ENCODE assay signal across 17 mouse cellular contexts in genomic region chr13:92743337-92743736, GRCm38 (mm10). TPM values are rescaled to one million over a fixed set of nuclear protein-coding genes. Genes with fewer than 3 reads are reported as not detected.
DNase-seq lines count a peak whose midpoint lies in the region; ATAC-seq and TF ChIP-seq lines count a peak whose summit lies in the region.
"Had no signal": no experiment of that assay in that cellular context is flagged by ENCODE, and none has a peak within 500 bp of the region (broad histone marks: within the 10 kb centered on the region; RNA-seq: fewer than 3 reads in every experiment).

No protein-coding gene starts in this region.

- peak; percentile 77 for DNase-seq in c-Kit-negative CD71-positive TER-119-positive erythroid progenitor cells, embryonic 14.5 days (ENCODE audit: low read depth, low spot score)
- no peak for DNase-seq in limb, embryonic 10.5 days (ENCODE audit: low spot score)
- no peak for DNase-seq in right cerebral cortex, adult 2 months (ENCODE audit: low spot score in 2 of 2)
- DNase-seq in adrenal gland, adult (ENCODE audit: inconsistent age in 2 of 2, low spot score in 1 of 2): no peak
- DNase-seq: adrenal gland, adult 8-10 months; heart, adult 2 months; lung, adult 2 months; right cerebral cortex, postnatal 14 days; thymus, postnatal 14 days had no signal

- H3K9me3 ChIP-seq in intestine, embryonic 15.5 days: no peaks in the 10 kb centered on the region
- H3K9me3 ChIP-seq in intestine, postnatal 0 days (ENCODE audit: control insufficient read depth): no peaks in the 10 kb centered on the region
- H3K9me3 ChIP-seq in limb, embryonic 10.5 days (replicated peaks): no peaks in the 10 kb centered on the region
- H3K9me3 ChIP-seq: embryonic facial prominence, embryonic 13.5 days; forebrain, embryonic 12.5 days; midbrain, embryonic 12.5 days had no signal

- no peaks in the 10 kb centered on the region for H3K36me3 ChIP-seq in intestine, embryonic 15.5 days
- no peaks in the 10 kb centered on the region for H3K36me3 ChIP-seq in intestine, postnatal 0 days (ENCODE audit: control insufficient read depth, insufficient read depth)
- H3K36me3 ChIP-seq in limb, embryonic 10.5 days: no peaks in the 10 kb centered on the region
- H3K36me3 ChIP-seq: embryonic facial prominence, embryonic 13.5 days; forebrain, embryonic 12.5 days; midbrain, embryonic 12.5 days had no signal

- TF ChIP-seq CTCF in intestine, postnatal 0 days (IDR thresholded peaks at IDR 0.05; ENCODE audit: low read depth): no peak

- H3K4me3 ChIP-seq in intestine, embryonic 15.5 days (replicated peaks): no peak overlapping the region
- H3K4me3 ChIP-seq in intestine, postnatal 0 days (ENCODE audit: low read depth, low read length): no peak overlapping the region
- H3K4me3 ChIP-seq in limb, embryonic 10.5 days: no peak overlapping the region
- H3K4me3 ChIP-seq: embryonic facial prominence, embryonic 13.5 days; forebrain, embryonic 12.5 days; heart, adult 2 months; midbrain, embryonic 12.5 days had no signal

- peak; percentile 49; the same call in 1 of the 2 replicates for ATAC-seq in intestine, embryonic 15.5 days
- no peak for ATAC-seq in intestine, postnatal 0 days
- peak; percentile 74 for ATAC-seq in megakaryocyte-erythroid progenitor cell, adult 5-6 weeks (replicated peaks; ENCODE audit: low FRiP score, low TSS enrichment, poor library complexity, severe bottlenecking)
- ATAC-seq: hindbrain, postnatal 0 days had no signal

- H3K27ac ChIP-seq in intestine, embryonic 15.5 days: no peak overlapping the region
- H3K27ac ChIP-seq in intestine, postnatal 0 days (ENCODE audit: low read depth, low read length): no peak overlapping the region
- H3K27ac ChIP-seq in limb, embryonic 10.5 days: peak overlapping the region; percentile 50
- H3K27ac ChIP-seq: embryonic facial prominence, embryonic 13.5 days; forebrain, embryonic 12.5 days; heart, adult 2 months; hindbrain, postnatal 0 days; midbrain, embryonic 12.5 days had no signal

- H3K9ac ChIP-seq in intestine, embryonic 15.5 days: no peak overlapping the region
- no peak overlapping the region for H3K9ac ChIP-seq in intestine, postnatal 0 days (ENCODE audit: low read depth, low read length)
- H3K9ac ChIP-seq: embryonic facial prominence, embryonic 13.5 days; forebrain, embryonic 12.5 days; midbrain, embryonic 12.5 days had no signal

- WGBS in intestine, embryonic 15.5 days: 81% methylated on average over 5 of the region's 5 CpGs
- 81% methylated on average over 5 of the region's 5 CpGs for WGBS in intestine, postnatal 0 days
- 73% methylated on average over 5 of the region's 5 CpGs for WGBS in limb, embryonic 10.5 days

- H3K4me2 ChIP-seq in intestine, embryonic 15.5 days (replicated peaks): no peak overlapping the region
- H3K4me2 ChIP-seq in intestine, postnatal 0 days (replicated peaks; ENCODE audit: low read depth): no peak overlapping the region
- H3K4me2 ChIP-seq: embryonic facial prominence, embryonic 13.5 days; forebrain, embryonic 12.5 days; midbrain, embryonic 12.5 days had no signal

- H3K4me1 ChIP-seq in intestine, embryonic 15.5 days (replicated peaks): 0 out of 2 replicates have a peak, but pooled peaks cover 4% of the 10 kb centered on the region
- H3K4me1 ChIP-seq in intestine, postnatal 0 days (replicated peaks; ENCODE audit: control insufficient read depth, insufficient read depth, low read length): no peaks in the 10 kb centered on the region
- H3K4me1 ChIP-seq in limb, embryonic 10.5 days: peaks cover 5% of the 10 kb centered on the region; the same call in 1 of the 2 replicates
- H3K4me1 ChIP-seq: embryonic facial prominence, embryonic 13.5 days; forebrain, embryonic 12.5 days; midbrain, embryonic 12.5 days had no signal

- H3K27me3 ChIP-seq in intestine, embryonic 15.5 days (replicated peaks): no peaks in the 10 kb centered on the region
- no peaks in the 10 kb centered on the region for H3K27me3 ChIP-seq in intestine, postnatal 0 days (replicated peaks; ENCODE audit: control insufficient read depth, insufficient read depth, low read length)
- H3K27me3 ChIP-seq in limb, embryonic 10.5 days (ENCODE audit: low read depth, poor library complexity, severe bottlenecking): no peaks in the 10 kb centered on the region
- H3K27me3 ChIP-seq: CH12.LX; embryonic facial prominence, embryonic 13.5 days; forebrain, embryonic 12.5 days; midbrain, embryonic 12.5 days had no signal

RNA-seq across cellular contexts. Expression of gene Thbs4, which starts 51.3 kb away (rescaled TPM):
- polyA plus RNA-seq in intestine, embryonic 15.5 days (2015; fragmentation: Nextera tagmentation; extraction: Ambion mirVana): 23.2 TPM in 2 replicates
- 6.3 and 7.1 TPM in 2 replicates for polyA plus RNA-seq in intestine, postnatal 0 days (2015; fragmentation: Nextera tagmentation; extraction: Ambion mirVana)
- 1.2 TPM in 2 replicates for polyA plus RNA-seq in limb, embryonic 10.5 days (2016; fragmentation: Nextera tagmentation; extraction: Ambion mirVana)
- not detected in 2 replicates for total RNA-seq in megakaryocyte-erythroid progenitor cell, adult 5-6 weeks (2014; fragmentation: Nextera tagmentation)
- total RNA-seq in megakaryocyte-erythroid progenitor cell, adult 5-6 weeks (2017): not detected in 2 replicates
- total RNA-seq: CH12.LX had no signal
